Mouse (Mus musculus) naive thymus-derived CD4-positive, alpha-beta T cell, adult 2 months (primary cell): ENCODE data around the gene Aoah.

Experiments used
- DNase-seq: peaks from one replicate; pipeline ENCODE4 v3.0.0-alpha.2; 2011; ENCODE audit warnings: low read depth

The Aoah gene

GRCm38 (mm10) chr13:21074847-21075246 lies 280.9 kb downstream of the Aoah start, which contains the start of gene Olfr1370:
Gene Olfr1370 (minus strand): TSS chr13:21074947.
- no peak for DNase-seq

GRCm38 (mm10) chr13:21082686-21083085 lies 288.8 kb downstream of the Aoah start:
- no peak for DNase-seq
